Mouse (Mus musculus) midbrain, embryonic 14.5 days (tissue): Measurements from ENCODE around the gene Npcd. TPM values are rescaled to one million over a fixed set of nuclear protein-coding genes. Genes with fewer than 3 reads are reported as not detected.

Experiments used
- ATAC-seq: fragments of 200-750 bp; cut with Nextera tagmentation; 2 replicates; pipeline ENCODE4 v1.8.0; 2017; ENCODE audit warnings: moderate number of reproducible peaks, moderate library complexity; ENCODE audit not compliant: low FRiP score, low TSS enrichment
- DNase-seq: peaks from one replicate; pipeline ENCODE4 v3.0.0-alpha.2; 2015
- H3K27ac ChIP-seq: fragments of 300-500 bp; sonication (generic); replicated peaks from 2 replicates; pipeline ENCODE4 v1.5.1; 2014; ENCODE audit warnings: mild to moderate bottlenecking, low read depth, low read length, moderate library complexity
- H3K27me3 ChIP-seq: fragments of 300-500 bp; sonication (generic); 2 replicates; pipeline ENCODE4 v1.6.1; 2014; ENCODE audit warnings: low read length, control low read depth, mixed read lengths; ENCODE audit not compliant: control insufficient read depth, insufficient read depth
- H3K36me3 ChIP-seq: fragments of 300-500 bp; sonication (generic); 2 replicates; pipeline ENCODE4 v1.6.1; 2014; ENCODE audit warnings: low read length, control low read depth; ENCODE audit not compliant: control insufficient read depth, insufficient read depth
- H3K4me1 ChIP-seq: fragments of 300-500 bp; sonication (generic); 2 replicates; pipeline ENCODE4 v1.6.1; 2014; ENCODE audit warnings: mild to moderate bottlenecking, antibody characterized with exemption, low read length, control low read depth; ENCODE audit not compliant: control insufficient read depth, insufficient read depth
- H3K4me2 ChIP-seq: fragments of 300-500 bp; sonication (generic); 2 replicates; pipeline ENCODE4 v1.6.1; 2014; ENCODE audit warnings: mild to moderate bottlenecking, low read length, moderate library complexity
- H3K4me3 ChIP-seq: fragments of 300-500 bp; sonication (generic); replicated peaks from 2 replicates; pipeline ENCODE4 v1.5.1; 2014; ENCODE audit warnings: low read depth, low read length
- H3K9ac ChIP-seq: fragments of 300-500 bp; sonication (generic); replicated peaks from 2 replicates; pipeline ENCODE4 v1.6.1; 2014; ENCODE audit warnings: mild to moderate bottlenecking, low read length, moderate library complexity
- H3K9me3 ChIP-seq: fragments of 300-500 bp; sonication (generic); 2 replicates; pipeline ENCODE4 v1.6.1; 2016; ENCODE audit warnings: low read length, control low read depth, mixed read lengths; ENCODE audit not compliant: control insufficient read depth
- WGBS: fragments of 180-500 bp; shearing (Covaris S2); extraction: QIAGEN DNeasy Blood & Tissue Kit; methylation state at CpG from one replicate; pipeline ENCODE4 v1.1.7; 2014; 5-methylcytosine and 5-hydroxymethylcytosine counted together
- polyA plus RNA-seq: library from polyadenylated mRNA; unstranded; fragments of >200 nt; fragmentation: Nextera tagmentation; extraction: Ambion mirVana; gene quantifications from 2 replicates; pipeline ENCODE4 v1.2.1, GENCODE M21; 2014

The Npcd gene
- 0.26 TPM in 1 of 2 replicates, not detected in the other for polyA plus RNA-seq

DNA sequence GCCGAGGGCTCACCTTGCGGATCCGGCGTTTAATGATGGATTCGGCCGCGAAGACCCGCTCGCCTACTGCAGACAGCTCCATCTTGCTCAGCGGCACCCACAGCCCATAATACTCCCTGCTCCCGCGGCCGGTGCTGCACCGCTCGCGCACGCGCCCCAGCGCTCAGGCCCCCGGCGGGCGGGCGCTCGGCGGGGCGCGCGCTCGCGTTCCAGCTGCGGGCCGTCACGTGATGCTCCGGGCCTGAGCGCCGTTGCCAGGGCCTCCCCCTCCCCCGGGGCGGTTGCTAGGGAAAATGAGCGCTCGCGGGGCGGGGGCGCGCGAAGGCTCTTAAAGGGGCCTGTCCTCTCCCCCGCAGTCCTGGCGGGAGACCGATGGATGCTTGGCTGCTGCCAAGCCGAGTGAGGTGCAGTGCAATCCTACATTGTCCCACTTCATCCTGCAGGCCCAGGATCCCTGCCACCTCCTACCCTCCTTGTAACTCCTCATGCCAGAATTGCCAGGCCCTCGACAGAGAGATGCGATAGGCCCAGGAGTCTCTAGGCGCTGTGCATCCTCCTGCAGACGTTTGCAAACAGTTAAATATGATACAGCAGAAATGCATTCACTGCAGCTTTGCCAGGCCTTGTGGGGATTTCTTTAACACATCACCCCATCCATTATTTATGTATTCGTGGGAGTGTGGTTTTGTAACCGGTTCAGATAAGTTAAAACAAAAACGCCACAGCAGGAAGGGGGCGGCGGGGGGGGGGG is at the start of gene Npcd, which contains the start of gene Cbx6:
Gene Npcd (minus strand): TSS at position 108 of the 751 bp plus-strand sequence.
Gene Cbx6 (minus strand): TSS at position 559 of the 751 bp plus-strand sequence.
- Histone ChIP-seq H3K9ac (peak within 1 kb of the TSS; percentile 92), H3K27ac (peak within 1 kb of the TSS; percentile 97), H3K4me2 (peak within 1 kb of the TSS; percentile 92), H3K9me3 (no peaks in the 10 kb centered on the region), H3K27me3 (no peaks in the 10 kb centered on the region), H3K4me3 (peak within 1 kb of the TSS; percentile 84), H3K4me1 (peaks cover 45% of the 10 kb centered on the region), H3K36me3 (peaks cover 9% of the 10 kb centered on the region)
- peak; percentile 87 for ATAC-seq
- under 1% methylated on average over 58 of the region's 58 CpGs for WGBS
- peak; percentile 100 for DNase-seq

- peak overlapping the region; percentile 69 for H3K9ac ChIP-seq
- DNase-seq (peak; percentile 97), ATAC-seq (peak; percentile 92)
- WGBS, result under 1% methylated on average over 30 of the region's 30 CpGs
- no peaks in the 10 kb centered on the region for H3K36me3 ChIP-seq
- no peaks in the 10 kb centered on the region for H3K27me3 ChIP-seq
- peak overlapping the region; percentile 92 for H3K27ac ChIP-seq
- peak overlapping the region; percentile 77 for H3K4me2 ChIP-seq
- no peaks in the 10 kb centered on the region for H3K9me3 ChIP-seq
- H3K4me3 ChIP-seq, result peak overlapping the region; percentile 43
- peaks cover 5% of the 10 kb centered on the region; the same call in 1 of the 2 replicates for H3K4me1 ChIP-seq
These were observed 49.4 kb upstream of the Npcd start for GRCm38 (mm10) chr15:79883352-79883822.

- DNase-seq (peak; percentile 84), ATAC-seq (peak; percentile 77)
- H3K9me3 ChIP-seq, result no peaks in the 10 kb centered on the region
- 17% methylated on average over 19 of the region's 19 CpGs for WGBS
- H3K4me3 ChIP-seq, result peak overlapping the region; percentile 43
- H3K4me1 ChIP-seq, result peaks cover 5% of the 10 kb centered on the region; the same call in 1 of the 2 replicates
- no peaks in the 10 kb centered on the region for H3K27me3 ChIP-seq
- H3K9ac ChIP-seq, result peak overlapping the region; percentile 69
- H3K27ac ChIP-seq, result peak overlapping the region; percentile 92
- peak overlapping the region; percentile 77 for H3K4me2 ChIP-seq
- H3K36me3 ChIP-seq, result no peaks in the 10 kb centered on the region
These were observed 48.7 kb upstream of the Npcd start for GRCm38 (mm10) chr15:79882623-79883267.

- Histone ChIP-seq H3K9ac (no peak overlapping the region), H3K4me1 (peaks cover 5% of the 10 kb centered on the region; the same call in 1 of the 2 replicates), H3K4me2 (no peak overlapping the region), H3K9me3 (no peaks in the 10 kb centered on the region), H3K36me3 (no peaks in the 10 kb centered on the region), H3K27ac (no peak overlapping the region), H3K4me3 (no peak overlapping the region), H3K27me3 (no peaks in the 10 kb centered on the region)
- ATAC-seq, result no peak
- no peak for DNase-seq
- 85% methylated on average over 3 of the region's 3 CpGs for WGBS
These were observed 46.4 kb upstream of the Npcd start for GRCm38 (mm10) chr15:79880477-79880876.

GRCm38 (mm10) chr15:79879319-79879718 is 45.3 kb upstream of the Npcd start:
- Histone ChIP-seq H3K4me2 (no peak overlapping the region), H3K36me3 (no peaks in the 10 kb centered on the region), H3K9ac (no peak overlapping the region), H3K4me1 (peaks cover 5% of the 10 kb centered on the region; the same call in 1 of the 2 replicates), H3K4me3 (no peak overlapping the region), H3K27me3 (no peaks in the 10 kb centered on the region), H3K9me3 (no peaks in the 10 kb centered on the region), H3K27ac (no peak overlapping the region; the same call in 1 of the 2 replicates)
- 53% methylated on average over 13 of the region's 13 CpGs for WGBS
- DNase-seq (peak; percentile 58), ATAC-seq (no peak)

- Histone ChIP-seq H3K4me2 (no peak overlapping the region), H3K27ac (no peak overlapping the region), H3K36me3 (no peaks in the 10 kb centered on the region), H3K27me3 (no peaks in the 10 kb centered on the region), H3K4me1 (peaks cover 5% of the 10 kb centered on the region; the same call in 1 of the 2 replicates), H3K4me3 (no peak overlapping the region), H3K9ac (no peak overlapping the region), H3K9me3 (no peaks in the 10 kb centered on the region)
- 78% methylated on average over 6 of the region's 6 CpGs for WGBS
- ATAC-seq (no peak), DNase-seq (no peak)
These were observed 44.7 kb upstream of the Npcd start for GRCm38 (mm10) chr15:79878725-79879136.

DNA sequence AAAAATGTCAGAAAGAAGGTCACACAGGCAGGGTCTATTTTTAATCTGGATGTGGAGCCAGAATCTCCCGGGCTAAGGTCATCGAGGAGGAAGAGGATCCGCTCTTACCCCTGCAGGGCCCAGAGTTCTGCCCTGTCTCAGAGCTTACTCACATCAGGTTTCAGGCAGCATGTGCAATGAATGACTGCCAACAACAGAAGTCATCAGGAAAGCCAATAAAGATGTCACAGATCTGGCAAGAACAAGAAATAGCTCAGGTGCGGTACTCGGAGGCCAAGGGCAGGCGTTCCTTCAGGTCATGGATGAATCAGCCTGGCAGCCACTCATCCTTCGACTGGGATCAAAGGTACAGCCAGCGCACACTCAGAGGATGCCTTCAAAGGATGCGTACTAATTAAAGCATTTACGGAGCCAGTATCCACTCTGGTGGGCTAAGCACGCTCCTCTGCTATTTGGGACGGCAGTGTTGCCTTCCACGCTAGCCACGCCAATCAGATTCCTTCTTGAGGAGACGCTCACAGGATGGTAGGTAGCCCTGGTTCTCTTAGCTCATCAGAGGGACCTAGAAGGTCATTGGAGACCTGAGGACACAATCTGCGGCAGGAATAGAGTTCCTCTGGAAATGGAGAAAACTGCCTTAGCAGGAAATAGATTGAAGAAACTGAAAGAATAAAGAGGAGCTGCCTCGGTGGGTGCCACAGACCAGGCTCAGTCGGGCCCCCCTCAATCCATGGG is 41.4 kb upstream of the Npcd start:
- Histone ChIP-seq H3K27me3 (no peaks in the 10 kb centered on the region), H3K27ac (no peak overlapping the region), H3K4me2 (no peak overlapping the region), H3K4me3 (no peak overlapping the region), H3K36me3 (no peaks in the 10 kb centered on the region), H3K4me1 (no peaks in the 10 kb centered on the region), H3K9me3 (no peaks in the 10 kb centered on the region), H3K9ac (no peak overlapping the region)
- no peak for DNase-seq
- ATAC-seq, result no peak
- WGBS, result 85% methylated on average over 18 of the region's 18 CpGs

- DNase-seq (no peak), ATAC-seq (no peak)
- Histone ChIP-seq H3K4me3 (no peak overlapping the region), H3K4me2 (no peak overlapping the region), H3K36me3 (no peaks in the 10 kb centered on the region), H3K27ac (no peak overlapping the region), H3K27me3 (no peaks in the 10 kb centered on the region), H3K9ac (no peak overlapping the region), H3K4me1 (no peaks in the 10 kb centered on the region), H3K9me3 (no peaks in the 10 kb centered on the region)
- WGBS, result 77% methylated on average over 2 of the region's 2 CpGs
These were observed 40.0 kb upstream of the Npcd start for GRCm38 (mm10) chr15:79873995-79874394.
